Mouse (Mus musculus): ENCODE results near the gene Sel1l2. TPM values are rescaled to one million over a fixed set of nuclear protein-coding genes. Genes with fewer than 3 reads are reported as not detected.

The Sel1l2 gene
- polyA plus RNA-seq, 1 experiment from 2014 or later: not detected

GRCm38 (mm10) chr2:140297155-140297554 is 92.4 kb downstream of the Sel1l2 start:
- H3K36me3 ChIP-seq (replicated peaks): no peaks in the 10 kb centered on the region
- H3K9ac ChIP-seq: no peak overlapping the region
- no peak overlapping the region for H3K4me3 ChIP-seq (replicated peaks)
- no peaks in the 10 kb centered on the region for H3K27me3 ChIP-seq
- no peaks in the 10 kb centered on the region for H3K4me1 ChIP-seq (replicated peaks)
- 41% methylated on average over 4 of the region's 4 CpGs for WGBS (ENCODE audit: insufficient replicate concordance)
- H3K9me3 ChIP-seq (replicated peaks): no peaks in the 10 kb centered on the region
- H3K4me2 ChIP-seq: no peak overlapping the region
- no peak for ATAC-seq (ENCODE audit: insufficient read depth)
- no peak overlapping the region for H3K27ac ChIP-seq (replicated peaks)

DNA sequence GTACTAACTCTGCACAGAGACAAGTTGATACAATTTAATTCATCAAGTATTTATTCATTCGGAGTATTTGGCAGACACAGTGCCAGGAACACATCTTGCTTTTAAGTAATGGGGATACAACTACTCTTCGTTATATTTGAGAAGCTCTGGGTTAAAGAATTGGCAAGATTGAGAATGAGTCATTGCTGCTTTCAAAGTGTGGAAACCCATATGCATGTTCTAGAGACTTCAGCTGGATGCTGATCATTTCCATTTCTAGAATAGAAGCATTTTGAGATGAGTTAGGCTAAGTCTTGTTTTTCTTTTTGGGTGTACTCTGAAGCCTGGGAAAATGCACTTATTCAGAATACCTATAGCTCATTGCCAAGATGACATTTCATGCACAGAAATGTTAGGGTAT is 95.7 kb downstream of the Sel1l2 start:
- no peak overlapping the region for H3K4me3 ChIP-seq (replicated peaks)
- no peak overlapping the region for H3K9ac ChIP-seq
- no peak overlapping the region for H3K4me2 ChIP-seq
- no peak for ATAC-seq (ENCODE audit: insufficient read depth)
- no peaks in the 10 kb centered on the region for H3K4me1 ChIP-seq (replicated peaks)
- H3K27ac ChIP-seq (replicated peaks): no peak overlapping the region
- WGBS (ENCODE audit: insufficient replicate concordance): 63% methylated on average over 2 of the region's 2 CpGs
- H3K27me3 ChIP-seq: no peaks in the 10 kb centered on the region
- no peaks in the 10 kb centered on the region for H3K36me3 ChIP-seq (replicated peaks)
- no peaks in the 10 kb centered on the region for H3K9me3 ChIP-seq (replicated peaks)

GRCm38 (mm10) chr2:140280808-140281207 is 108.7 kb downstream of the Sel1l2 start:
- H3K4me2 ChIP-seq: no peak overlapping the region
- 52% methylated on average over 8 of the region's 8 CpGs for whole genome bisulfite sequencing (ENCODE audit: insufficient replicate concordance)
- ATAC-seq (ENCODE audit: insufficient read depth): no peak

GRCm38 (mm10) chr2:140255595-140256141 is 133.8 kb downstream of the Sel1l2 start:
- ATAC-seq (ENCODE audit: insufficient read depth): no peak
- Histone ChIP-seq H3K4me3 (replicated peaks) (no peak overlapping the region), H3K4me2 (no peak overlapping the region), H3K9ac (no peak overlapping the region), H3K27ac (replicated peaks) (no peak overlapping the region), H3K36me3 (replicated peaks) (no peaks in the 10 kb centered on the region), H3K4me1 (replicated peaks) (no peaks in the 10 kb centered on the region), H3K27me3 (no peaks in the 10 kb centered on the region), H3K9me3 (replicated peaks) (no peaks in the 10 kb centered on the region)
- WGBS (ENCODE audit: insufficient replicate concordance): 51% methylated on average over 2 of the region's 2 CpGs

More at GRCm38 (mm10) chr2:140280808-140281207, 108.7 kb downstream of the Sel1l2 start:
- H3K27me3 ChIP-seq: no peaks in the 10 kb centered on the region
- H3K9me3 ChIP-seq (replicated peaks): no peaks in the 10 kb centered on the region
- H3K36me3 ChIP-seq (replicated peaks): no peaks in the 10 kb centered on the region
- H3K4me3 ChIP-seq (replicated peaks): no peak overlapping the region
- H3K4me1 ChIP-seq (replicated peaks): no peaks in the 10 kb centered on the region
- H3K9ac ChIP-seq: no peak overlapping the region
- no peak overlapping the region for H3K27ac ChIP-seq (replicated peaks)

GRCm38 (mm10) chr2:140254256-140254655 is 135.2 kb downstream of the Sel1l2 start:
- no peaks in the 10 kb centered on the region for H3K9me3 ChIP-seq (replicated peaks)
- H3K27me3 ChIP-seq: no peaks in the 10 kb centered on the region
- H3K36me3 ChIP-seq (replicated peaks): no peaks in the 10 kb centered on the region
- no peak for ATAC-seq (ENCODE audit: insufficient read depth)
- H3K9ac ChIP-seq: no peak overlapping the region
- no peak overlapping the region for H3K4me2 ChIP-seq
- H3K27ac ChIP-seq (replicated peaks): no peak overlapping the region
- WGBS (ENCODE audit: insufficient replicate concordance): 57% methylated on average over 7 of the region's 7 CpGs
- H3K4me1 ChIP-seq (replicated peaks): no peaks in the 10 kb centered on the region
- no peak overlapping the region for H3K4me3 ChIP-seq (replicated peaks)

GRCm38 (mm10) chr2:140243105-140243504 is 146.4 kb downstream of the Sel1l2 start:
- WGBS (ENCODE audit: insufficient replicate concordance): 87% methylated on average over 5 of the region's 5 CpGs
- no peak for ATAC-seq (ENCODE audit: insufficient read depth)
- H3K9ac ChIP-seq: no peak overlapping the region
- no peak overlapping the region for H3K4me2 ChIP-seq
- H3K9me3 ChIP-seq (replicated peaks): no peaks in the 10 kb centered on the region
- H3K36me3 ChIP-seq (replicated peaks): no peaks in the 10 kb centered on the region
- H3K4me1 ChIP-seq (replicated peaks): no peaks in the 10 kb centered on the region
- H3K27ac ChIP-seq (replicated peaks): no peak overlapping the region
- no peak overlapping the region for H3K4me3 ChIP-seq (replicated peaks)
- H3K27me3 ChIP-seq: no peaks in the 10 kb centered on the region

- 57% methylated on average over 5 of the region's 5 CpGs for WGBS (ENCODE audit: insufficient replicate concordance)
- Histone ChIP-seq H3K36me3 (replicated peaks) (no peaks in the 10 kb centered on the region), H3K4me1 (replicated peaks) (no peaks in the 10 kb centered on the region), H3K27me3 (no peaks in the 10 kb centered on the region), H3K27ac (replicated peaks) (no peak overlapping the region), H3K4me2 (no peak overlapping the region), H3K4me3 (replicated peaks) (no peak overlapping the region), H3K9ac (no peak overlapping the region), H3K9me3 (replicated peaks) (no peaks in the 10 kb centered on the region)
- ATAC-seq (ENCODE audit: insufficient read depth): no peak
These were observed 147.1 kb downstream of the Sel1l2 start for GRCm38 (mm10) chr2:140242398-140242797.

DNA sequence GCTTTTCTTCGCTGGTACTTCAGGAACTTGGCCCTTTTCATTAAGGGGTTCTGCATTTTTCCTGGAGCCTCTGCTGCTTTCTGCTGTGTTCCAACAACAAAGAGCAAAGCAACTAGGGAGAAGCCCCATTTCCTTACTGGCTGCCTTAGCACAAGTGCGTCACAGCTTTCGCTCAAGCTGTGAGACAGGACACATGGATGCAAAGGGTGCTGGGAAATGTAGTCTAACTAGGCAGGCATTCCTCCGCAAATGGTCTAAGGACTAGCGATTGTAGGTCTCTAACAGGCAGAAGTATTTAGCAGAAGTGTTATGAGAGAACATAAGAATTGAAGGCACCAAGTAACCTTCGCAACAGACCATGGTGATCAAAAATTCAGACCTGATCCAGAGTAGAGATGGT is 152.3 kb downstream of the Sel1l2 start:
- no peak for ATAC-seq (ENCODE audit: insufficient read depth)
- H3K4me2 ChIP-seq: no peak overlapping the region
- 61% methylated on average over 6 of the region's 6 CpGs for WGBS (ENCODE audit: insufficient replicate concordance)
- no peak overlapping the region for H3K27ac ChIP-seq (replicated peaks)
- no peak overlapping the region for H3K9ac ChIP-seq
- H3K9me3 ChIP-seq (replicated peaks): no peaks in the 10 kb centered on the region
- no peaks in the 10 kb centered on the region for H3K4me1 ChIP-seq (replicated peaks)
- no peaks in the 10 kb centered on the region for H3K27me3 ChIP-seq
- H3K36me3 ChIP-seq (replicated peaks): no peaks in the 10 kb centered on the region
- no peak overlapping the region for H3K4me3 ChIP-seq (replicated peaks)

- Histone ChIP-seq H3K4me1 (replicated peaks) (no peaks in the 10 kb centered on the region), H3K9me3 (replicated peaks) (no peaks in the 10 kb centered on the region), H3K36me3 (replicated peaks) (no peaks in the 10 kb centered on the region), H3K27me3 (no peaks in the 10 kb centered on the region), H3K4me2 (no peak overlapping the region), H3K4me3 (replicated peaks) (no peak overlapping the region), H3K27ac (replicated peaks) (no peak overlapping the region), H3K9ac (no peak overlapping the region)
- no peak for ATAC-seq (ENCODE audit: insufficient read depth)
- 35% methylated on average over 1 of the region's 1 CpGs for WGBS (ENCODE audit: insufficient replicate concordance)
These were observed 159.2 kb downstream of the Sel1l2 start for GRCm38 (mm10) chr2:140230295-140230694.

GRCm38 (mm10) chr2:140220325-140220724 is 169.2 kb downstream of the Sel1l2 start:
- Histone ChIP-seq H3K4me3 (replicated peaks) (no peak overlapping the region), H3K27ac (replicated peaks) (no peak overlapping the region), H3K4me2 (no peak overlapping the region), H3K36me3 (replicated peaks) (no peaks in the 10 kb centered on the region), H3K4me1 (replicated peaks) (no peaks in the 10 kb centered on the region), H3K9me3 (replicated peaks) (no peaks in the 10 kb centered on the region), H3K27me3 (no peaks in the 10 kb centered on the region), H3K9ac (no peak overlapping the region)
- WGBS (ENCODE audit: insufficient replicate concordance): 66% methylated on average over 8 of the region's 8 CpGs
- no peak for ATAC-seq (ENCODE audit: insufficient read depth)

GRCm38 (mm10) chr2:140215965-140216364 is 173.5 kb downstream of the Sel1l2 start:
- WGBS (ENCODE audit: insufficient replicate concordance): 69% methylated on average over 1 of the region's 1 CpGs
- Histone ChIP-seq H3K27me3 (no peaks in the 10 kb centered on the region), H3K4me1 (replicated peaks) (no peaks in the 10 kb centered on the region)

GRCm38 (mm10) chr2:140215415-140215814 is 174.1 kb downstream of the Sel1l2 start:
- Histone ChIP-seq H3K9ac (no peak overlapping the region), H3K4me2 (no peak overlapping the region), H3K4me1 (replicated peaks) (no peaks in the 10 kb centered on the region), H3K36me3 (replicated peaks) (no peaks in the 10 kb centered on the region), H3K9me3 (replicated peaks) (no peaks in the 10 kb centered on the region), H3K27ac (replicated peaks) (no peak overlapping the region), H3K27me3 (no peaks in the 10 kb centered on the region), H3K4me3 (replicated peaks) (no peak overlapping the region)
- 51% methylated on average over 2 of the region's 2 CpGs for WGBS (ENCODE audit: insufficient replicate concordance)
- no peak for ATAC-seq (ENCODE audit: insufficient read depth)

More at GRCm38 (mm10) chr2:140215965-140216364, 173.5 kb downstream of the Sel1l2 start:
- no peak overlapping the region for H3K4me3 ChIP-seq (replicated peaks)
- no peak for ATAC-seq (ENCODE audit: insufficient read depth)
- no peak overlapping the region for H3K27ac ChIP-seq (replicated peaks)
- no peaks in the 10 kb centered on the region for H3K36me3 ChIP-seq (replicated peaks)
- H3K9ac ChIP-seq: no peak overlapping the region
- no peak overlapping the region for H3K4me2 ChIP-seq
- H3K9me3 ChIP-seq (replicated peaks): no peaks in the 10 kb centered on the region

All from liver, embryonic 15.5 days (tissue).